Mouse (Mus musculus) ES-Bruce4 (cell line): ENCODE measurements around the gene Map3k3.

Experiments used
- CTCF ChIP-seq: IDR thresholded peaks from one replicate; pipeline ENCODE4 v1.8.1; 2011; ENCODE audit warnings: low read depth, low read length
- EP300 ChIP-seq: IDR thresholded peaks from 2 replicates; pipeline ENCODE4 v1.6.1; 2011; ENCODE audit warnings: low read depth, low read length; ENCODE audit not compliant: insufficient read depth
- POLR2A ChIP-seq: IDR thresholded peaks from one replicate; pipeline ENCODE4 v1.8.1; 2011; ENCODE audit warnings: low read length; ENCODE audit not compliant: insufficient read depth

GRCm38 (mm10) chr11:106191716-106192115 is 107.3 kb downstream of the Map3k3 start:
- TF ChIP-seq EP300 (no peak), CTCF (no peak), POLR2A (no peak)
